Mouse (Mus musculus): Measurements from ENCODE around the gene Spp2.

Spp2 gene

DNA sequence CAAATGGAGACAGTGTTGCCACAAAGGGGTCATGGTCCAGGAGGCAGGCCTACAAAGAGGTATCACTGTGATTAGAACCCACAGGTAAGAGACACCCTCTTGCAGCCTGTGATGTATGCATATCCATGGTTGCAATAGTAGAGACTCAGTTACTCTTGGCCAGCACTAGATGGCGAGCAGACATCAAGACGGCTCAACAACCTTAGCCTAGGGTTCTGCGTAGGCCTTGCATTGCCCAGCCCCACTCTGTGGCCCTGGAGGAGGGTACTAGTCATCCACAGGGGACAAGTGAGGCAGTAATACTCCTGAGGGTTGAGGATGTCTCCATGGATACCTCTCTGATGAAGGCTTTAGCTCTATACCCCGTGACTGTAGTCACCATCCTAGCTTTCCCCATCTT lies 59.0 kb downstream of the Spp2 start:
- peak; percentile 60 for DNase-seq (ENCODE audit: low read depth, low spot score)

DNA sequence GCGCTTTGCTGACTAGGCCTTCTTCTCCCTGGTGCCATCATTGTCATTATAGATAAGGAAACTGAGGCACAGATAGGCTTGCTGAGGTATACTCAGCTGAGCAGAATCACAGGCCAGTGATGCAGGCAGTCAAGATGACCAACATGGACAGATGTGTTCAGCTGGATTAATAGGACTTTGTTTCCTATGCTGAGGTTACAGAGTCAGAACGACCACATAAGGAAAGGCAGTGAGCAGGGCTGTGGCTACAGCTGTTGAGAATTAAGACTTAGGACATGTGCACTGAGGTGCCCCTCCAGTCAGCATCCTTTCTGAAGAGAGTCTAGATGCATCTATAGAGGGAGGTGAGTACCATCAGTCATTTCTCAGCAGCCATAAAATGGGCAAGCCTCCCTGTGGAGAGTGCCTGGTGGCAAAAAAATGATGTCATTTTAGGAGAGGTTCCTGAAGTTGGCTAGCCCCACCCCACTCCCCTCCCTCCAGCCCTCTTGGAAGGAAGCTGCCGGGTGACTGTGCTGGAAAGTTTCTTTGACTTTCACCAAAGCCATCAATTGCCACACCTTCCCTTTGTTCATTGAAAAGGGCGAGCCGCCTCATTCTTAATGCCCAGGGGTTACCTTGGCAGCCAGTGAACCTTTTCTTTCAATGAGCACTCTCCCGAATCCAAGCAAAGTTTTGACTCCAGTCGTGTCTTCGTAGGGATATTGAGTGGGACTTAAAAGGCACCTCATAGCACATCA lies 59.7 kb downstream of the Spp2 start:
- DNase-seq (ENCODE audit: low read depth, low spot score): no peak

DNA sequence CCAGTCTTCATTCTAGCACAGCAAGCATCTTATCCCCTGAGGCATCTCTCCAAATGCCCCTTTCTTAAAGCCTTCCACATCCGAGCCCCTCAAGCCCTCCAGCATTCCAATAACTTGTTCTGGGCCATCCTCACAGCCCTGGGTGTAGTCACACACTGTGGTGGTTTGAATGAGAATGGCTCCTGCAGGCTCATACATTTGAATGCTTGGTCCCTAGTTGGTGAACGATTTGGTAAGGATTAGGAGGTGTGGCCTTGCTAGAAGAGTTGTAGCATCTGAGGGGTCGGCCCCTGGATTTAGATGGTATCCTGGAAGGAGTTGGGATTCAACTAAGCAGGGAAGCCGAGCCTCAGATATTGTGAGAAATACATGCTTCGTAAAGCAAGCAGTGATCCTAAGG lies 61.1 kb downstream of the Spp2 start:
- no peak for DNase-seq (ENCODE audit: low read depth, low spot score)

DNA sequence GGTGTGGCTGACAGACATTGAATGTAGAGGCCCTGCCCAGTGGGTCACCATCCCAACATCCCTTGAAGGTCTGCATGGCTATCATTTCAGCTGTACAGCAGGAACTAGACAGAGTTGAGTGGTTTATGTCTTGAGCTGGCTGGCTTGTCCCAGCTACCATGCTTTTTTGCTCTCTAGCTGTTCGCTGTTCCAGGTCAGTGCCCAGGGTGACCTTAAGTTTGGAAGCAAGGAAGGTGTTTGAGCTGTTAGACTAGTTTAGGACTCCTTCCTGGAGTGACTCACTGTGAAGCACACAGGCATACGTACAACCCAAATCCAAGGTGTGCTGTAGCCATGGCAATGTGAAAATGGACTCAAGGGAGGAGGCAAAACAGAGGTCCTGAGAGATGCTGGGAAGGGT lies 61.6 kb downstream of the Spp2 start:
- DNase-seq (ENCODE audit: low read depth, low spot score): no peak

DNA sequence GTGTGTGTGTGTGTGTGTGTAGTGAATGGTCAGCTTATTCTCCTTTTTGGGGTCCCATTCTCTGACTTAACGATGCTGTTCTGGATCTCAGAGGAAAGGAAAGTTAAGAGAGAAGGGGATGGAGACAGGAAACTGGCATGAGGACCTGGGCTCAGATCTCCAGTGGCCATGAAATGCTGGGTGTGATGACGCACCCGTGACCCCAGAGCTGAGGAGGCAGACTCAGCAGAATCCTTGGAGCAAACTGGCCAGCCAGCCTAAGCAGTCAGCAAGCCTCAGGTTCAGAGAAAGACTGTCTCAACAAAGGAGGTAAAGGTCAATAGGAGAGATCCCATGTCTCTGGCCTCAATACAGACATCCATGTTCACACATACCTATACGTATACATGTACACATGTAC lies 63.0 kb downstream of the Spp2 start:
- no peak for DNase-seq (ENCODE audit: low read depth, low spot score)

DNA sequence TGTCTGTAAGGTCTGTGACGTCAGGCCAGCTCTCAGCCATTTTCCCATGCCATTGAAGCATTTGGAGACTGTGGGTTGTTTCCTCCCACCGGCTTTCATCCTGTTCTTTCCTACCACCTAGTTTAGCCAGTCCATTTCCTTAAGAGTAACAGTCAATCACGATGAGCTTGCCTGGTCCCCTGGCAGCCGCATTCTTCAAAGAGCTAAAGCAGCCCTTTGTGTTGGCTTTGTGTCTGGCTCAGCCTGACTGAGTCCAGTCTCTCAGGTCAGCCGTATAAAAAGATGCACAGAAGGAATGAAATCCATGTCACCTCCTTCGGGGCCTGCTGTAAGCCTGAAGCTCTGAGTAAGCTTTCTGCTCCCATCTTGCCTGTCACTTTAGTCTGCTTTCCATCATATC lies 65.5 kb downstream of the Spp2 start:
- DNase-seq (ENCODE audit: low read depth, low spot score): no peak

DNA sequence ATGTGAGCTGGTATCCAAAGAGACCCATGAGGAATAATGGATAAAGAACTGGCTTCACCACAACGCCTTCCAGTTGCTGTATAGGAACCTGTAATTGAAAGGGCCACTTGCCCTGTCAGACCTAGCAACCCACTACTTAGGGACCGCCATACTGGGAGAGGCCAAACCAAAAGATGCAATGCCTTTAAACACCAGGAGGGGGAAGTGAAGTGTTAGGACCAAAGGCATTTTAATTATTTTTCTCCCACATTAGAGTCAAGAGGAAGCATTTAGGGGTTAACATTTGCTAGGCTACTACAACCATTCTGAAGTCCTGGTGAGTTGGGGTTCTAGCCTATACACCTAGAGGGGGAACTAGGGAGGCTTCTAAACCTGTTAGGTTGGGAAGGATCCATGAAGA lies 67.1 kb downstream of the Spp2 start:
- peak; percentile 38 for DNase-seq (ENCODE audit: low read depth, low spot score)

DNA sequence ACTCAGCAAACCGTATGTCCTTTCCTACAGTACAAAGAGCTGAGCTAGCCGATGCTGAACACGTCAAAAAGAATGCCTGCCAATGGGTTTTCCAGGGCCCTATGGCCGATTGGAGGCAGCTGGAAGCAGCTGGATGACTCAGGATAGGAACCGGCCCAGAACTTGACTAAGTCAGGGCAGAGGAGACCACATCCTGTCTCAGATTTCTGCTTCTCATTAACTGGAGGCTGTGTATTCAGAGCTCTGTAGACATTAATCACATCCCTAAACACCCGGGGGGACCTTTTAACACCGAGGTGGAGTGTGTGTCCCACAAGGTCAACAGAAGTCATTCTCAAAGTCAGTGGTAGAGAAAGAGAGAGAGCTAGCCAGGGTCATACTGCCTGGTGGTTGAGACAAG lies 67.8 kb downstream of the Spp2 start:
- DNase-seq (ENCODE audit: low read depth, low spot score): peak; percentile 79

DNA sequence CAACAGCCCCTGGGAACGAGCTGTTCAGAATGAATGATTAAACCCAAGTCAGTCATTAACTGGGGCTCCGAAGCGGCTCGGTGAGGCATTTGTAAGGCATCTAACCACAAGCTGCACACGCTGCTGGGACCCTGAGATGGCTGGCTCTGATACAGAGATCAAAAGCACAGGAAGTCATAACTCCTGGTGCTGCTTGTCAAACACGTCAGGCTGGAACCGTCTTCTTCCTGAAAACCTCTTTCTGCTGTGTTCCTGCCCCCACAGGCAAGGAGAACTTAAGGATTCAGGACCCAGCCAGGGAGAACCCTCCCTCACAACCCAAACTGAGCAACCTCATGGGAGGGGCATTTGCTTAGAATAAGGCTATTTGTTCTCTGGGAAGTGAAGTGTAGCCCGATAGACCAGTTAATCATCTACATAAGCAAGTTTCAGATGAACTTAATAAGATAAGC lies 68.8 kb downstream of the Spp2 start:
- DNase-seq (ENCODE audit: low read depth, low spot score): peak; percentile 86
